Mouse (Mus musculus) T-helper 1 cell (primary cell): Measurements from ENCODE around the gene Svop.

Experiments
- in situ Hi-C: fragments of 300-600 bp; cut with MboI, MseI; formaldehyde crosslinking; loops from one replicate; pipeline ENCODE4 v1.15.1; 2025; ENCODE audit warnings: high pct_unique_total_duplicates

Svop gene

DNA sequence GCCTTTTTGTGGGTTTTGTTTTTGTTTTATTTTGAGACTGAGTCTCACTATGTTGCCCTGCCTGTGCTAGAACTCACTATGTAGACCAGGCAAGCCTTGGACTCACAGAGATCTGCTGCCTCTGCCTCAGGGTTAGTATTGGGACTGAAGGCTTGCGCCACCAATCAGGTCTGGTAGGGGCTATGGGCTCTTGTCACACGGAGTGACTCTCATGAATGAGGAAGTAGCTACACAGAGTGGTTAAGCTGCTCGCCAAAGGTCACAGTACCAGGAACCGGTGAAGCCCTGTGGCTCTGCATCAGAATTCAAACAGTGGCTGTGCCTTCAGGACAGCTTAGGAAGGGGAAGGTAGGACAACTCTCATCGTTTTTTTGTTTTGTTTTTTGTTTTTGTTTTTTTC lies 92.0 kb downstream of the Svop start:
- in situ Hi-C loops, result no loop called here

DNA sequence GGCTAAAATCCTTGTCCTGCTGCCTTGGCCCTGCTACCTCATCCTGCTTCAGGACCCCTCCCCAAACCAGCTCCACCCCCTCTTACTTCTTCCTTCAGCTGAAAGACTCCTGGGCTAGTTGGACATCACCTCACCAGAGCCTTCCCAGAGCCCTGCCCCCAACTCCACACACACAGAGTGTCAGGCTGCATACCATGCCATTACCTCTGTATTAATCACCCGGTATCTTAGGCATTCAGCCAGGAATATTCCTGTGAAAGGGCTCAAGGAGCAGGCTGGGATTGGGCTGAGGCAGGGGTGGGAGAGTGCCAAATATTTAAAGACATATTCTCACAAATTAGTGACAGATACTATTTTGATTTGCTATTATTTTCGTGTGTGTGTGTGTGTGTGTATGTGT lies 94.9 kb downstream of the Svop start:
- in situ Hi-C loops, result no loop called here

- in situ Hi-C loops, result no loop called here
These were observed 97.6 kb downstream of the Svop start, which contains the start of gene Ssh1 for GRCm38 (mm10) chr5:113993487-113994465. Ssh1 (minus strand) TSS chr5:113993894.

- in situ Hi-C loops, result no loop called here
These were observed 98.3 kb downstream of the Svop start for GRCm38 (mm10) chr5:113993031-113993486.

- in situ Hi-C loops, result no loop called here
These were observed 99.0 kb downstream of the Svop start for GRCm38 (mm10) chr5:113992339-113992831.

DNA sequence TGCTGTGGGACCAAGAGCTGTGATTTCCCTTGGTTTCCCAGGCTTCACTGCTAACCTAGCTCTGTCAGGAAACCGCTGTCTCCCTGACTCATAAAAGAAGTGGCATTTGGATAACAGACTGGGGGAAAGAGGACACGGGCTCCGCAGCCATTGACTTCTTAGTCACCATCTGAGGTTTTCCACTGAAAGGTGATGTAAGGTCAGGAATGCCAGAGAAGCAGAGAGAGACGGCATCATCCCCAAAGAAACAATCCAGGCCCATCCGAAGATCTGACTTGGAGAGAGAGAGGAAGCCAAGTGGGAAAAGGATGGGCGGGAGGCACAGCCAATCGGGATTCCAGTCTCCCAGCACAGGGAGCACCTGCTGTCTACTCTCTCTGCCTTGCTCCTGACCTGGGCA lies 100.2 kb downstream of the Svop start:
- in situ Hi-C loops, result no loop called here

- in situ Hi-C loops, result no loop called here
These were observed 100.8 kb downstream of the Svop start for GRCm38 (mm10) chr5:113990593-113990992.

GRCm38 (mm10) chr5:113989437-113990024 lies 101.8 kb downstream of the Svop start:
- in situ Hi-C loops, result no loop called here

DNA sequence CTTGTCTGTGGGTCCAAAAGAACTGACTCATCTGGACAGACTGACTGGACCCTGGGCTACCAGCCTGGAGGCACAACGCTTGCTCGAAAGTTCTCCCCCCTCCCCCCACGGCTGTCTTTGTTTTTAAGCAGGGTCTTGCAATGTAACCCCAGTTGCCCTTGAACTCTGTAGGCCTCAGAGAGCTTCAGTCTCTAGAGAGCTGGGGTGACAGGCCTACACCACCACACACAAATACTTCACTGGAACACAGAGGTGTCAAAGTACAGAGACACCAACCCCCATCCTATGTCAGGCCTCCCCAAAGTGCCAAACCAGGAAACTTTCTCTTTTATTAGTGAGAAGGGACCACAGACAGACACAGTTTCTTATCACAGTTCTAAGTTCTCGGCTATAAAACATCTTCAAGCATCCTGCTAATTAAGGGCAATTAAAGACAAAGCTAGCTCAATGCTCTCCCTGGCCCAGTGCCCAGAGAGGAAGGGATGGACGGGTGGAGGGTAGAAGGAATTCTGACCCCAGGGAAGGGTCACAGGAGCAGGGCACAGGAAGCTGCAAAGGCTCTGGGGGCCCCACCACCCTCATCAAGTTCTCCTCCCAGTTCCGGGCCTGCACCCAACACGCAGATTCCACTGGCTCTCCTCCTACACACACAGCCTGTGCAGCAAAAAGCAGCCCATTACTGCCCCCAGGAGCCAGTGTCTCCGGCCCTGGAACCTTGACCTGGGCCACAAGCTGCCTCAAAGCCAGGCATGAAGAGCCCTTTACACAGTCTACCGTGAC lies 105.0 kb downstream of the Svop start:
- in situ Hi-C loops, result no loop called here

DNA sequence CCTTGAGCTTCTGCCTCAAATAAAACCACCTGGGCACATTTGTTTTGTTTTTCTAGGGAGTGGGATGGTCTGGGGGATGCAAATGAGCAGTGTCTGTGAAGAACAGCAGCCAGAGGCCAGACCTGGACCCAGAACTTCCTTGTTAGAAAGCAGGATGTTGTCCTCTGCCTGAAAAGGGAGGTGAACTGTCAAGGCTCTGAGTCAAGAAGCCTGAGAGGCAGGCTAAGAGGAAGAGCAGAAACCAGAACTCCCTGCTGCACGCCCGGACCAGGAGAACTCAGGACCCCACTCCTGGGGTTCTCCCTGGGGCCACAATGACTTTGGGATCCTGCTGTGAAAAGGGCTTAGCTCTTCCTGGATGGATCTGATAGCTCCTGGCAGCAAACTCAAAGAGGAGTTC lies 105.6 kb downstream of the Svop start:
- in situ Hi-C loops, result no loop called here

GRCm38 (mm10) chr5:113984025-113984740 lies 107.2 kb downstream of the Svop start:
- in situ Hi-C loops, result no loop called here

DNA sequence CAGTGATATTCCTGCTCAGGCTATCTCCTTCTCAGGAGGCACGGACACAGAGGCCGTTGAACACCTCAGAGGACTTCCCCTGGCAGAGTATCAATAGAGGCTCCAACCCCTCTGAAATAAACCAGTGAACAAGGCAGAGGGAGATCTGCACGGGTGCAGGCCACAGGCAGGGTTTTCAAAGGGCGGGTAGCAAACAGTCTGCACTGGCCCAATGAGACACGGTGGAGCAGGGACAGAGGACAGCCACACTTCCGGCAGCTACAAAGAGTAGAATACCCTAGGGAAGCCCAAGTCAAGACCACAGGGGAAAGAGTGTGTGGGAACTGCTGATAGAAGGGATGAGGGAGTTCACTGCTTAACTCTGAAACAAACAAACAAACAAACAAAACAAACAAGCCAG lies 107.8 kb downstream of the Svop start:
- in situ Hi-C loops, result no loop called here

- in situ Hi-C loops, result no loop called here
These were observed 109.5 kb downstream of the Svop start for GRCm38 (mm10) chr5:113981843-113982242.

GRCm38 (mm10) chr5:113981171-113981570 lies 110.2 kb downstream of the Svop start:
- in situ Hi-C loops, result no loop called here

- in situ Hi-C loops, result no loop called here
These were observed 110.9 kb downstream of the Svop start for GRCm38 (mm10) chr5:113980511-113980910.

- in situ Hi-C loops, result no loop called here
These were observed 114.1 kb downstream of the Svop start for GRCm38 (mm10) chr5:113977309-113977708.
